Mouse (Mus musculus) cortical plate, adult 2 months (tissue): ENCODE measurements around the gene Cdc26.

Experiments
- CTCF ChIP-seq: fragments of 200-500 bp; IDR thresholded peaks from 2 replicates; pipeline ENCODE4 v1.5.1; 2011; ENCODE audit warnings: mild to moderate bottlenecking, control low read depth, low read length; ENCODE audit not compliant: insufficient read depth; ENCODE audit errors: extremely low read depth
- POLR2A ChIP-seq: fragments of 200-500 bp; IDR thresholded peaks from 2 replicates; pipeline ENCODE4 v1.6.1; 2011; ENCODE audit warnings: mild to moderate bottlenecking, low read length, control low read depth; ENCODE audit not compliant: insufficient read depth; ENCODE audit errors: extremely low read depth

- TF ChIP-seq CTCF (no peak), POLR2A (no peak)
These were observed 40.9 kb downstream of the Cdc26 start for GRCm38 (mm10) chr4:62367586-62367985.
